Mouse (Mus musculus) erythroblast, embryonic 14.5 days (primary cell): Measurements from ENCODE around the gene Tnr.

Experiments
- GATA1 ChIP-seq: IDR thresholded peaks from 2 replicates; pipeline ENCODE4 v1.6.1; 2012; ENCODE audit warnings: low read length, inconsistent platforms, mixed read lengths
- TAL1 ChIP-seq: IDR thresholded peaks from 3 replicates; pipeline ENCODE4 v1.6.1; 2012; ENCODE audit warnings: low read length, inconsistent platforms, mixed read lengths

GRCm38 (mm10) chr1:159523578-159523977, at the start of gene Tnr:
- TF ChIP-seq GATA1 = no peak
- TF ChIP-seq TAL1 = no peak
